Comparison of ENCODE assay signal across 8 mouse cellular contexts in genomic region chr7:73628071-73628470, GRCm38 (mm10).
DNase-seq lines count a peak whose midpoint lies in the region; ATAC-seq and TF ChIP-seq lines count a peak whose summit lies in the region.

No protein-coding gene starts in this region.

- no peaks in the 10 kb centered on the region for H3K27me3 ChIP-seq in embryonic facial prominence, embryonic 13.5 days
- no peaks in the 10 kb centered on the region for H3K27me3 ChIP-seq in kidney, adult 2 months (replicated peaks; ENCODE audit: control insufficient read depth, insufficient read depth, low read length)
- no peaks in the 10 kb centered on the region for H3K27me3 ChIP-seq in limb, embryonic 12.5 days
- H3K27me3 ChIP-seq in midbrain, embryonic 13.5 days = peaks cover 23% of the 10 kb centered on the region; the same call in 1 of the 2 replicates

- WGBS in embryonic facial prominence, embryonic 13.5 days = under 1% methylated on average over 6 of the region's 6 CpGs
- under 1% methylated on average over 6 of the region's 6 CpGs for WGBS in kidney, adult 2 months
- under 1% methylated on average over 6 of the region's 6 CpGs for WGBS in limb, embryonic 12.5 days
- WGBS in midbrain, embryonic 13.5 days = under 1% methylated on average over 6 of the region's 6 CpGs

- H3K4me2 ChIP-seq in embryonic facial prominence, embryonic 13.5 days = no peak overlapping the region
- H3K4me2 ChIP-seq in limb, embryonic 12.5 days = no peak overlapping the region
- no peak overlapping the region for H3K4me2 ChIP-seq in midbrain, embryonic 13.5 days (replicated peaks)

- TF ChIP-seq POLR2A in kidney, adult 2 months (IDR thresholded peaks at IDR 0.05; ENCODE audit: low read depth, low read length) = no peak

- no peak overlapping the region for H3K27ac ChIP-seq in embryonic facial prominence, embryonic 13.5 days
- H3K27ac ChIP-seq in kidney, adult 2 months (ENCODE audit: insufficient read depth, low read depth, low read length) = no peak overlapping the region
- no peak overlapping the region for H3K27ac ChIP-seq in limb, embryonic 12.5 days
- H3K27ac ChIP-seq in midbrain, embryonic 13.5 days = no peak overlapping the region

- H3K9me3 ChIP-seq in embryonic facial prominence, embryonic 13.5 days = no peaks in the 10 kb centered on the region
- H3K9me3 ChIP-seq in limb, embryonic 12.5 days = peaks cover 9% of the 10 kb centered on the region
- no peaks in the 10 kb centered on the region for H3K9me3 ChIP-seq in midbrain, embryonic 13.5 days

- no peaks in the 10 kb centered on the region for H3K36me3 ChIP-seq in embryonic facial prominence, embryonic 13.5 days
- H3K36me3 ChIP-seq in kidney, adult 2 months (ENCODE audit: control insufficient read depth, insufficient read depth, low read length) = no peaks in the 10 kb centered on the region; the same call in 1 of the 2 replicates
- H3K36me3 ChIP-seq in limb, embryonic 12.5 days = no peaks in the 10 kb centered on the region
- H3K36me3 ChIP-seq in midbrain, embryonic 13.5 days = no peaks in the 10 kb centered on the region

- no peak overlapping the region for H3K4me3 ChIP-seq in embryonic facial prominence, embryonic 13.5 days
- H3K4me3 ChIP-seq in kidney, adult 2 months (ENCODE audit: insufficient read depth, low read depth, low read length) = no peak overlapping the region
- no peak overlapping the region for H3K4me3 ChIP-seq in limb, embryonic 12.5 days (replicated peaks)
- no peak overlapping the region for H3K4me3 ChIP-seq in midbrain, embryonic 13.5 days (replicated peaks)

- H3K9ac ChIP-seq in embryonic facial prominence, embryonic 13.5 days = no peak overlapping the region
- no peak overlapping the region for H3K9ac ChIP-seq in limb, embryonic 12.5 days (replicated peaks)
- H3K9ac ChIP-seq in midbrain, embryonic 13.5 days (replicated peaks) = no peak overlapping the region

- peak; percentile 74 to 80 for DNase-seq in B cell, adult 2 months
- peak; percentile 67 for DNase-seq in adrenal gland, postnatal 10 days
- peak; percentile 86 for DNase-seq in heart, adult 8-10 months (ENCODE audit: low spot score)
- DNase-seq in kidney, adult 2 months = peak; percentile 90
- peak; percentile 12 to 55 for DNase-seq in spleen, postnatal 14 days (ENCODE audit: low spot score in 2 of 2)

- TF ChIP-seq CTCF in kidney, adult 2 months (conservative IDR thresholded peaks at IDR 0.05; ENCODE audit: insufficient read depth, insufficient read length, low read depth, low read length) = peak; percentile 73

- ATAC-seq in embryonic facial prominence, embryonic 13.5 days (ENCODE audit: insufficient number of reproducible peaks, insufficient read depth, low FRiP score, low TSS enrichment, low read depth) = peak; percentile 71
- ATAC-seq in limb, embryonic 12.5 days (ENCODE audit: insufficient number of reproducible peaks, insufficient read depth, low FRiP score, low TSS enrichment, low read depth) = peak; percentile 71
- peak; percentile 83 for ATAC-seq in midbrain, embryonic 13.5 days

- peaks cover 8% of the 10 kb centered on the region; the same call in 1 of the 2 replicates for H3K4me1 ChIP-seq in embryonic facial prominence, embryonic 13.5 days
- H3K4me1 ChIP-seq in kidney, adult 2 months (ENCODE audit: control insufficient read depth, insufficient read depth, low read length) = peaks cover 13% of the 10 kb centered on the region
- peaks cover 29% of the 10 kb centered on the region for H3K4me1 ChIP-seq in limb, embryonic 12.5 days (replicated peaks)
- peaks cover 14% of the 10 kb centered on the region for H3K4me1 ChIP-seq in midbrain, embryonic 13.5 days (replicated peaks)

Comparison
In these comparisons a context has a peak if more than half of its experiments do, and no peak if none do; other contexts are left out.
1. DNase-seq: peak in every context shown above with its lines; median percentile 90 in kidney, adult 2 months; 86 in heart, adult 8-10 months; 77 in B cell, adult 2 months; 67 in adrenal gland, postnatal 10 days; 34 in spleen, postnatal 14 days.